Mouse (Mus musculus) cortical plate, adult 2 months (tissue): ENCODE data around the gene Pacsin2.

Source experiments
- CTCF ChIP-seq: fragments of 200-500 bp; IDR thresholded peaks from 2 replicates; pipeline ENCODE4 v1.5.1; 2011; ENCODE audit warnings: mild to moderate bottlenecking, control low read depth, low read length; ENCODE audit not compliant: insufficient read depth; ENCODE audit errors: extremely low read depth
- POLR2A ChIP-seq: fragments of 200-500 bp; IDR thresholded peaks from 2 replicates; pipeline ENCODE4 v1.6.1; 2011; ENCODE audit warnings: mild to moderate bottlenecking, low read length, control low read depth; ENCODE audit not compliant: insufficient read depth; ENCODE audit errors: extremely low read depth

DNA sequence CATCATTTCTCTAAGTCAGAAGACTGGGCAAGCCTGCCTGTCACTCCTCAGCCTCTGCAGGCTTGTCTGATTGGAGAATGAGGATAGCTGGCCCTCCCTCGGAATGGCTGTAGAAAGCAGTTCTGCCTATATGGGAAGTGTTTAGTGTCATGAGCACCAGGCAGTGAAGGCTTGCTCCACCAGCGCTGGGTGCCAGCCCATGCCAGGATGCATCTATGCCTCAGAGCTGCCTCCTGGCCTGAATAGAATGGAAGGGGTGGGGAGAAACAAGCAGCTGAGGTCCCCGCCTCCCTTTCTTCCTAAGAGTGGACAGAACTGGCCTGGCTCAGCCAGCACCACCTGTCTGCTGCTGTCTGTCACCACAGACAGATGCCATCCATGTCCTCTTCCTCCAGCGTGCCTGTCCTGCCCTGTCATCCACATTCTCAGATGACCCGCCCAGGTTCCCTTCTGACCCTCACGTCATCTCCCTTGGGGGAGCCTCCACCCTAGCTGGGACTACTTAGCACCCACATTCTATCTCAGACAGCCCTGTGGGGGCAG, 4.9 kb upstream of the Pacsin2 start:
- TF ChIP-seq POLR2A (no peak), CTCF (no peak)
